Mouse (Mus musculus): ENCODE data around the gene Bmp6.

Gene Bmp6

GRCm38 (mm10) chr13:38429671-38430070 is 84.8 kb downstream of the Bmp6 start:
- DNase-seq (ENCODE audit: low read depth), result no peak

- DNase-seq (ENCODE audit: low read depth), result no peak
Observed at GRCm38 (mm10) chr13:38430075-38430474, 85.2 kb downstream of the Bmp6 start.

DNA sequence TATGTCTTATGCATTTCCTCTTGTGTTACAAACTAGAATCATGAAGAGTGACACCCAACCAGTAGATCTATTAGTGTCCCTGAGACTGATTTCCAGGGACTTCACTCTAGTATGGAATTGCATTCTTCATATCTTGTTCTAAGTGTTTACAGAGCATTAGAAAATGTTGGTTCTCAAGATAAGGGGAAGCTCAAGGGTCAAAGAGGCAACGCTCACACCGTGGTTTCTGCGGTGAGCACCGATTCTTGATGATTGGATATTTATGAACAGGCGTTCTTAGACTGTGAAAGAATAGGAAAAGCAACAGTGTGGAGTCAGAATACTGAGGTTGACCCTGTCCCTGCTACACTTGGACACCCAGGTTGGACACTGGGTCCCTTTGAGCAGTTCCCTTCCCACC is 89.9 kb downstream of the Bmp6 start:
- DNase-seq (ENCODE audit: low read depth), result no peak

DNA sequence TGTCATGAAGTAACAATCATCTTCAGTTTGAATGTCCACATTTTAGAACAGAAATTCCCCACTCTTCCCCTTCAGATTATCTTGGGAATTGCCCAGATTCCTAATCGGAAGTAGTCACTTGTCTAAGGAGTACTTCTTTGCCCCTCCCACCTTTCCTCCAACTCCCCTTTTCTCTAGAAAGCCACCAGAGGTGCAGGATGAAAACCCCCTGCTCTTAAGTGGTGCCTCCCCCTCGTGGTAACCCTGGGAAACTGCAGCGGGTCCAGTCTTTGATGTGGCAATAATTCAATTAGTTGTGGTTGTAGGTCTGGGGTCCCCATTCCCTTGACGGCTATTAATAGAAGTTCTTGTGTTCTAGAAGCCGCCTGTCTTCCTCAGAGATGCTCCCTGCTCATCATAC is 93.0 kb downstream of the Bmp6 start:
- DNase-seq (ENCODE audit: low read depth), result peak; percentile 58

DNA sequence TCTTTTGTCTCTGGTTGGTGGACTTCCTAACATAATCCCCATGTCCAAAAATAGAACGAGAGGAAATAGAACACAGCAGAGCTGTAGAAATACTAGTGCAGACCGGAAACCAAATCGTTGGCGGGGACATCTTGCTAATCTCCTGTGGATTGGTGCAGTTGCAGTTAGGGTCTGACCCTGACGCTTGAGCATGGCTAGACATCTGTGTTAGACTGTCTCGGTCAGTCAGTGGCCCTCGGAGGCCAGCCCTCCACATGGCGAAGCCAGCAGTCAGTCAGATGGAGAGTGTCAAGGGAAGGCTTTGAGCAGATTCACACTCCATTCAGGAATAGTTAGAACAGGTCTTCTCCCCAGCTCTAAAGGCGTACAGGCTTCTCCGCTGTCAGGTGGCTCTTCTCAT is 95.3 kb downstream of the Bmp6 start:
- DNase-seq (ENCODE audit: low read depth), result no peak

GRCm38 (mm10) chr13:38448516-38449015 is 103.7 kb downstream of the Bmp6 start:
- DNase-seq (ENCODE audit: low read depth), result no peak

GRCm38 (mm10) chr13:38450051-38450971 is 105.4 kb downstream of the Bmp6 start:
- no peak for DNase-seq (ENCODE audit: low read depth)

- DNase-seq (ENCODE audit: low read depth), result no peak
Observed at GRCm38 (mm10) chr13:38451446-38451845, 106.5 kb downstream of the Bmp6 start.

DNA sequence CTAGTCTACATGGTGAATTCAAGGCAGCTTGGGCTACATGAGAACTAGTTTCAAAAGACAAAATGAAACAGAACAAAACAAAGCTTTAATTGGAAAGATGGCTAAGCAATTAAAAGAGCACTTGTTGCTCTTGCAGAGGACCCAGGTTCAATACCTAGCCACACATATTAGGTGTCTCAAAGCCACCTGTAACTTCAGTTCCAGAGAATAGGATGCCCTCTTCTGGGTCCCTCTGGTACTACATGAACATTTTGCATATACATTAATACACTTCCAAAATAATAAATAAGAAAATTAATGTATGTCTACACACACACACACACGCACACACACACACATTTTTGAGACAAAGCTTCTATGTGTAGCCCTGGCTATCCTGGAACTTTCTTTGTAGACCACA is 118.5 kb downstream of the Bmp6 start:
- peak; percentile 19 for DNase-seq (ENCODE audit: low read depth)

GRCm38 (mm10) chr13:38470882-38471281 is 126.0 kb downstream of the Bmp6 start:
- DNase-seq (ENCODE audit: low read depth), result no peak

DNA sequence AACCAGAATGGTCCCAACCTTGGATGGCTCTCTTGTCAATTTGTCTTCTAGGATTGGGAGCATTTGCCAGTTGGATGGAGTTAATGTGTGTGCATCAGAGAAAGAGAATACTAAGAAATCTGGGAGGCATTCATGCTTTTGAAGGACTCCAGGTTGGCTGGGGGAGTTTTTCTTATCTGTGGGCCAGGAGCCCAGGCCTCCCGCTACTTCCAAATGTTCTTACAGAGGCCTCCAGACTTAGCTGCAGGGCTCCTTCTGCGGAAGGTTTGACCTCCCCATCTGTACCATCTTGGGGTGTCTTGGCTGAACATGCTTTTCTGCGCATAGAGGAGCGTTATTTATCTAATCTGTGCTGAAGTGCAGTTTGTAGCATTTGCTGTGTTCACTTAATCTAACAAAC is 127.7 kb downstream of the Bmp6 start:
- no peak for DNase-seq (ENCODE audit: low read depth)

- DNase-seq (ENCODE audit: low read depth), result no peak
Observed at GRCm38 (mm10) chr13:38473497-38473896, 128.6 kb downstream of the Bmp6 start.

GRCm38 (mm10) chr13:38476936-38477335 is 132.0 kb downstream of the Bmp6 start:
- DNase-seq (ENCODE audit: low read depth), result no peak

DNA sequence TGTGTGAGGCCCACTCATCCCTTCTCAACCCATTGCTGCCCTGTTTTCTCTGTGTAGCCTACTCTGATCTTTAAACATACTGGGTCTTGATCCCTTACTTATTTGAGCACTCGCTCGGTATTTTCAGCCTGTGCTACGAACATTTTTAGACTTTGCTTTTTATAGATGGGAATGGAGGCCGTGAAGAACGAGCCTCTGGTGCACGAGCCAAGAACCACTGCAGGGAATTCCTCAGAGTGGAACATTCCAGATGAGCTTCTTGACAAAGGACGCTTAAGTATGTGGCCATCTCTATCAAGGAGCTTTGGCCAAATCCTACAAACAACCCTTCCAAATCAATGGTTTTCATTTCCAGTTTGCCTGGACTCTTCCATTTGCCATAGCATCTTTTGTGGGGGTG is 136.1 kb downstream of the Bmp6 start:
- no peak for DNase-seq (ENCODE audit: low read depth)

GRCm38 (mm10) chr13:38484701-38485100 is 139.8 kb downstream of the Bmp6 start:
- no peak for DNase-seq (ENCODE audit: low read depth)

DNA sequence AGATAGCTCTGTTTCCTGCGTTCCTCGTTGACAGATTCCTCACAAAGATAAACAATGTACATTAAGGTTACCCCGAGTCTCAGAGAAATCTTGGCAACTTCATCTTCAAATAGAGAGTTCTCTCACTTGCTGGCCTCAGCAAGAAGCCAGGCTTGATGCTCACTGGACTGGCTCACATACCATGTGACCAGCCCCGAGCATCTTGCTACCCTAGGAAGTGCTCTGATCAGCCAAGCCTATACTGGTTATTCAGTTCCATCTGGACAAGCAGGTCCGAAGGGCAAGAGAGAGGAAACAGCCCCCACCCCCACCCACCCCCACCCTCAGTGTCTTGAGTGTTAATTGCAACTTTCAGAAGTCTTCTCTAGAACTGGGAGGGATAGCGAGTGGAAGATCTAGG is 141.9 kb downstream of the Bmp6 start:
- no peak for DNase-seq (ENCODE audit: low read depth)

- no peak for DNase-seq (ENCODE audit: low read depth)
Observed at GRCm38 (mm10) chr13:38496715-38497114, 151.8 kb downstream of the Bmp6 start.

DNA sequence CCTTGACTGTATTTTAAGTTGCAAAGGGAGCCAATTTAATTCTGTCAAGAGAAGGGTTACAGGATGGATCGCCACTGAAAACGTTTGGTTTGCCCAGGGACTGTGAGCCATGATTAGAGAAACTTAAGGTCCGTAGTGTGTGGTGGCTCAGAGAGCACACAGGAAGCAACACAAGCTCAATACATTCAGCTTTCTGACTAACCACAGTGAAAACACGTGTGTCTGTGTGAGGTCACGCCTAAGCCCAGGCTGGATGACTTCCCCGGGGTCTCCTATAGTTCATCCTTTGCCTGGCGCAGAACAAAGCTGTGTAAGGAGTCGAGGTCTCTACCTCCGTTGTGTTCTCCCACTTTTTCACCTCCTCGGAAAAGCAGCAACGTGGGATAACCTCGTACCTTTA is 156.4 kb downstream of the Bmp6 start:
- no peak for DNase-seq (ENCODE audit: low read depth)

DNA sequence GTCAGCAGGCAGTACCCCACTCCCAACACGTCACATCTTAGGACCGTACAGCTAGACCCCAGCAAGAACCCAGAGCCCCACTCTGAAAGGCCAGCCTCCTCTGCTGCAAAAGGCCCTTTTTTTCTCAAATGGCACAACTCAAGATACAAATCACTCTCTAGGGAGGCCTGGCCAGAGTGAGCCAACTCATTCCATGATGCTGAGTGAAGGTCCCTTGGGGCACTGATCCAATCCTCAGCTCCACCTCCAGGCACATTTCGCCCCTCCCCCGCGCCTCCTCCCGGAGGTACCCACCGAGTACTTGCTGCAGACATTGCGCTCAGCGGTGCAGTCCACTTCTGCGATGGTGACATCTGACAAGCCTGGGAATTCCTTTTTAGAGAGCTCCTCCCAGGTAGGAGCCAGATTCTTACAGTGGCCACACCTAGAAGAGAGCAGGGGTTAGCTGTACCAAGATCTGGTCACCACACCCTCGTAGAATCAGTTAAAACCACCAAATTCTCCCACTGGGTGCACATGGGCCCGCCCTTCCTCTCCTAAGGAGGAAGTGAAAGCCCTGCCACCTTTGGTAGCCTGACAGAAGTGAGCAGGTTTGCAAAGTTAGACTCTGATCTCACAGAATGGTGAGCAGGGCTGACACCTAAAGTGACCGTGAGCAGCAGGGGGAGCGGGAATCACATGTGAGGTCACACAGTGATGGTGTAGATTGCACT is 158.4 kb downstream of the Bmp6 start:
- DNase-seq (ENCODE audit: low read depth), result no peak

GRCm38 (mm10) chr13:38506320-38506719 is 161.4 kb downstream of the Bmp6 start:
- DNase-seq (ENCODE audit: low read depth), result peak; percentile 13

GRCm38 (mm10) chr13:38506936-38507335 is 162.0 kb downstream of the Bmp6 start:
- DNase-seq (ENCODE audit: low read depth), result no peak

- no peak for DNase-seq (ENCODE audit: low read depth)
Observed at GRCm38 (mm10) chr13:38509681-38510341, 164.9 kb downstream of the Bmp6 start.

DNA sequence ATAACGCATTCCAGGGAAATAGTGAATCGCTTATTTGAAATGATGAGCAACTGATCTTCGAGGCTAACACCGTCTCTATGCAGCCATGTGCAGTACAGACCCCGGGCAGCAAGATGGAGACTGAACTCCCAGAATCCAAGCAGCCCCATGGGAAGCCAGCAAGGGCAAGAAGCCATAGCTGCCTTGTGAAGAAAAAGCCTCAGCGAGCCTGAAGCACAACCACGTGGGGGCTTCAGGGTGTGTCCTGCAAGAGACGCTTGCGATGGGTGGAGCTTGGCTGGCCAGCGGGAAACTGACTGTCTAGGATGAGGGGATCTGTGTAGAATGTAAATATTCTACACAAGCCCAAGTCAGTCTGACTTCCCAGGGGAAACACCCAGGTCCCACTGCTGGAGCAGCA is 167.1 kb downstream of the Bmp6 start:
- no peak for DNase-seq (ENCODE audit: low read depth)

Measured in 416B (cell line).